Mouse (Mus musculus) yolk sac, embryonic 10.5 days (tissue): ENCODE data around the gene Cfap44.

Source experiments
- DNase-seq: peaks from one replicate; pipeline ENCODE4 v3.0.0-alpha.2; 2017; ENCODE audit warnings: low spot score

Gene Cfap44

DNA sequence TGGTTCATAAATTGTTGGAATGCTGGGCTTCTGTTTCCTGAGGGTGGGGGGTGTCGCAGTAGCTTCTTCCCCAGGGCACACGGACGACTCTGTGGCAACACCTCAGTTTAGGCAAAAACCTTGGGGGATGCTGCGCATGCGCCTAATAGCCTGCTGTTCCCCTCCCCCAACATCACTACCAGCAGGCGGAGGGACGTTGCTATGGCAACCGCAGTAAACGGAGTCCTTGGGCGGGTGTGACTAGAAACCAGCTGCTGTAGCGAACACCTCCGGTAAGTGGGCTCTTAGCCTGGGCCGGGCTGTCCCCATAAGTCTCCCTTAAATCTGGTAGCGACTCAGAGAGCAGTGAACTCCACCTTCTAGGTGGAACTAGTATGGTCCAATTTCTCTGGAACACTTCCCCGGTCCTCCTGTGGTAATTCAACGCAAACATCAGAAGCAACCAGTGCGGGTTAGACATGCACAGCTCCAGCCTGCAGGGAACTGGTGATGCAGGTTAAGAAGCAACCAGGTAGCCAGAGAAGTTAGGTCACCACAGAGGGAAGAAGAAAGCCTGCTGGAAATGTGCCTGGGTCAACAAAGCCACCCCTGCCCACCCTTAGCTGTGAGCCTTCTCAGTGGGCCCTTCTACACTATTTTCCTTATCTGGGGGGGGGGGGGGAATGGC lies at the start of gene Cfap44:
Cfap44 (plus strand) TSS at position 220 of the 667 bp plus-strand sequence.
- DNase-seq: peak; percentile 86

GRCm38 (mm10) chr16:44347071-44347901 lies 47.3 kb upstream of the Cfap44 start, which contains the start of gene Spice1:
Spice1 (plus strand) TSS chr16:44347121.
- DNase-seq: peak; percentile 92

GRCm38 (mm10) chr16:44349801-44350397 lies 44.7 kb upstream of the Cfap44 start:
- no peak for DNase-seq

DNA sequence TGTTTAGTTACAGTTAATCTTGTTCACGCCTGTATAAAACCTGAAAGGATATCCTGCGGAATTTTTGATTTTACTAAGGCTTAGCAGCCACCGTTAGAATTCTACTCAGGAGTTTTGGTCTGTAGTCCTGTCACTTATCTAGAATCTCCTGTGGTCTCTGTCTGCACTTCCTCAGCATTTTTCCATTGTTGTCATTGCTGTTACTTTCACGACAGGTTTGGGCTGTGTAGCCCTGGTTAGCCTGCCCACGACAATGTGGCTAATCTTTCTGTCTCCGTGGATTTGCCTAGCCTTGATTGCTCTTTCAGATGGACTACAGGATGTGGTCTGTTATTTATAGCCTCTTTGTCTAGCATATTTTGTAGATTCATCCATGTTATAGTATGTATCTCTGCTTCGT lies 38.3 kb upstream of the Cfap44 start:
- DNase-seq: no peak

DNA sequence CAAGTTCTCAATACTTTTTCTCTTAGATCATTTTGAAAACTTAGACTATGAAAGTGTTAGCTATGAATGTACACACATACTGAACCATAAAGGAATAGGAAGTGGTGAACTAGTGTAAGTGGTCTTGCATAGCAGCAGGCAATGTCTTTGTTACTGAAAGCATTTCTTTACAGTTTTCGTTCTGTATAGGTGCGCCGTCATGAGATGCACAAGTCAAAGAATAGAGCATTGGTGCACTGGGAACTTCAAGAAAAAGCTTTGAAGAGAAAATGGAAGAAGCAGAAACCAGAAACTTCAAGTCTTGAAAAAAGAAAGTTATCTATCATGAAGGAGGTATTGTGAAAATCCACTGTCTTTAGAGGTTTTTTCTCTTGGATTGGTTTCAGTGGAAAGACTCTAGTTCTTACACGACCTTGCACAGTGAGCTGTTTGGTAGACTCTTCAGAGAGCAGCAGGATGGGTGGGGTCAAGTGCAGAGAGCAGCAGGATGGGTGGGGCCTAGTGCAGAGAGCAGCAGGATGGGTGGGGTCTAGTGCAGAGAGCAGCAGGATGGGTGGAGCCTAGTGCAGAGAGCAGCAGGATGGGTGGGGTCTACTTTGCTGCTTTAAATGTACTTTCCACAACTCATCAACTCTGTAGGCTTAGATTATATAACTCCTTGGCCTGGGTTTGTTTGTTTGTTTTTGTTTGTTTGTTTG lies 36.9 kb upstream of the Cfap44 start:
- peak; percentile 61 for DNase-seq

- DNase-seq: no peak
Measured at GRCm38 (mm10) chr16:44361921-44362890, 32.4 kb upstream of the Cfap44 start.

DNA sequence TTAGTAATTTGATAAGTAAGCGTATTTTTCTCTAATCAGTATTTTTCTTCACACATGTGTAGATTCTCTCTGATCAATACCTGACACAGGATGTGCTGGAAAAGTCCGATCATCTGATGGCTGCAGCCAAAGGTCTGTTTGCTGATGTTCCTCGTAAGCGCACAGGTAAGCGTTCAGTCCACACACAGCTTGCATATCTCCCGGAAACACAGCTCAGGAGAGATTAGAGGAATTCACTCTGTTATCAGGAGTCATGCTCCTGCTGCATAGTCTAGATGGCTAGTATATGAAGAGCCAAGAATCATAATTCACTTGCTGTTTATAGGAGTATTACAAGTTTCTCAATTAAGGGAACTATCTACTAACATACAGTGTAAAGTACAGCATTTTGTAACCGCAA lies 29.1 kb upstream of the Cfap44 start:
- no peak for DNase-seq

DNA sequence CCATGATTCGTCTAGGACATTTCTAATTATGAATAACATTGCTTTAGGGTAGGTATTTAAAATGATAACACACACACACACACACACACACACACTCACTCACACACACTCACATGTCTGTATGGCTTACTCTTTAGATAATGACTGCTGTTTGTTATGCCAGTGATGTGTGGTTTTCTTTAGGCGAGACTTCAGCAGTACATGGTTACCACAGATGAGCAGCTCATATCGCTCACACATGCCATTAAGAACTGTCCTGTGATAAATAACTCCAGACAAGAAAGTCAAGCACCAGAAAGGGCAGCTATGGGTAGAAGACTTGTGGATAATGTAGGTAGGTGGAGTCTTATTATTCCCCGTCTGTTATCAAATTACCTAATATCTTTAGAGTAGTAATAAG lies 19.1 kb upstream of the Cfap44 start:
- DNase-seq: no peak

GRCm38 (mm10) chr16:44380006-44380405 lies 14.6 kb upstream of the Cfap44 start:
- DNase-seq: no peak

DNA sequence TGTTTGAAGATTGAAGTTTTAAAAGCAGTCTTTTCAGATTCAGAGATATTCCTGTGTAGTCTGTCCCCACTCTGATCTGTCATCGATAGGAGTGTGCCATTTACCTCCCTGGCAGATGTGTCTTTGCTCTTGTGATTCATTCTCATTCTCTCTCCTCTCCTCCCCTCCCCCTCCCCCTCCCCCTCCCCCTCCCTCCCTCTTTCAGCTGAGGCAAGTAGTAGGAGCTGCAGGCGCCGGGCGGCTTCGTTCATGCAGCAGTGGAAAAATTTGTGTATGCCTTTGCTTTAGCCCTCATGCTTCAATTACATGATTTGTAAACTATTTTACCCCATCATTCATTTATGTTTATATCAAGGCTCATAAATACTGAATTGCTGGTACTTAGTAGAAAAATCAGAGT lies 13.0 kb upstream of the Cfap44 start:
- DNase-seq: no peak

DNA sequence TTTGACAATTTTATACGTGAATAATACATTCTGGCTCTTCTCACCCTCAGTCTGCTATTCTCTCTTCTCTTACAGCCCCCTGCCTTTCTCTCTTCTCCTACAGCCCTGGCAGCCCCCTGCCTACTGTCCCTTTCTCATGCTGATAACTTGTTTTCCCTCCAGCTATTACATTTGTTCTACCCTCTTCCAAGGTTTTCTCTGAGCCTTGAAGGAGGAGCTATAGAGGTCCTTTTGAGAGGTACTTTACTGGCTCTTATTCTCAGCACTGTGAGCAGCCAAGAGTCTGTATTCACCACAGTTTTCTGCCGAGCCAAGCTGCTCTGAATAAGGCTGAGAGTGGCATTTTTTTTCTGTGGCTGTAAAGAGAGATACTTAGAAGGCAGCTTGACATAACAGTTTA lies 11.0 kb upstream of the Cfap44 start:
- no peak for DNase-seq

GRCm38 (mm10) chr16:44384251-44384650 lies 10.3 kb upstream of the Cfap44 start:
- no peak for DNase-seq

- DNase-seq: peak; percentile 43
Measured at GRCm38 (mm10) chr16:44391877-44392548, 2.6 kb upstream of the Cfap44 start.

DNA sequence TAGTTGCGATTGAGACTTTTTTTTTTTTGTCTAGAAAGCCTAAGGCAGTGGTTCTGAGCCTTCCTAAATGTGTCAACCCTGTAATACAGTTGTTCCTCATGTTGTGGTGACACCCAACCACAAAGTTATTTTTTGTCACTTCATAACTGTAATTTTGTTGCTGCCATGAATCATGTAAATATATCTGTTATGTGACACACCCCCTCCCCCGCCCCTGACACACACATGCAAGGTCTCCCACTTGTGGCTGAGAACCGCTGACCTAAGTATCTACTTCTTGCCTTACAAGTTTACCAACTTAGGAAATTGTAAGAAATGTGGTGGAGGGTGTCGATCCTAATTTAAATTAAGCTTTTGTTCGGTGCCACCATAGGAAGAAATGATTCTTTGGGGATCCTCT lies 10.3 kb downstream of the Cfap44 start:
- DNase-seq: no peak

- no peak for DNase-seq
Measured at GRCm38 (mm10) chr16:44407211-44407610, 12.6 kb downstream of the Cfap44 start.

DNA sequence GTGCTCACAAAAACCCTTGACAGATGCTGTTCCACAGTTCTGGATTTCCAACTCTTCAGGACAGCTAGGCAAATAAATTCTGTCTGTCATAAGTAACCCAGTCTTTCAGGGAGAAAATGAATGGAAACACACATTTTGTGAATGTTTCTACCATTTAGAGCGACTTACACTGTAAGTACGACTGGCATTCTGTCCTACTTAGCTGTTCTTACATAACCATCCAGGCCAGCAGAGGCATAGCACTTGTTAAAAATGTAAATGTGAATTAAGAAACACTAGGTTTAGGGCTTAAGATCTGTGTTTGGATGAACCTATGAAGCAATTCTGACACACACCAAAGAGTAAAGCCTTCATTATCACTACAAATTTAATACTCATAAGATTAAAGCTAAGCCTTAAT lies 13.7 kb downstream of the Cfap44 start:
- no peak for DNase-seq

- no peak for DNase-seq
Measured at GRCm38 (mm10) chr16:44410176-44410575, 15.6 kb downstream of the Cfap44 start.

- no peak for DNase-seq
Measured at GRCm38 (mm10) chr16:44417596-44417995, 23.0 kb downstream of the Cfap44 start.

- no peak for DNase-seq
Measured at GRCm38 (mm10) chr16:44421735-44422134, 27.1 kb downstream of the Cfap44 start.

- DNase-seq: no peak
Measured at GRCm38 (mm10) chr16:44423499-44423898, 28.9 kb downstream of the Cfap44 start.

GRCm38 (mm10) chr16:44428456-44428855 lies 33.9 kb downstream of the Cfap44 start:
- DNase-seq: no peak
